In genomic region chr11:78499004-78499403, GRCm38 (mm10) we compare ENCODE assay signal across 8 mouse cellular contexts. TPM values are rescaled to one million over a fixed set of nuclear protein-coding genes. Genes with fewer than 3 reads are reported as not detected.
DNase-seq lines count a peak whose midpoint lies in the region; ATAC-seq and TF ChIP-seq lines count a peak whose summit lies in the region.

Vtn (plus strand) TSS chr11:78499091.

- DNase-seq in lung, postnatal 0 days (ENCODE audit: low spot score) = no peak
- no peak for DNase-seq in lung, postnatal 10 days
- peak; percentile 25 to 49 for DNase-seq in heart, postnatal 14 days
- DNase-seq in stomach, postnatal 0 days (ENCODE audit: low spot score) = no peak
- no peak for DNase-seq in right cerebral cortex, postnatal 25 days

- H3K4me1 ChIP-seq in lung, postnatal 0 days (ENCODE audit: insufficient read depth, low read depth, low read length) = 0 out of 2 replicates have a peak, but pooled peaks cover 5% of the 10 kb centered on the region
- peaks cover 27% of the 10 kb centered on the region for H3K4me1 ChIP-seq in forebrain, embryonic 12.5 days
- H3K4me1 ChIP-seq in limb, embryonic 15.5 days = peaks cover 16% of the 10 kb centered on the region
- no peaks in the 10 kb centered on the region; the same call in 1 of the 2 replicates for H3K4me1 ChIP-seq in stomach, postnatal 0 days (replicated peaks; ENCODE audit: control insufficient read depth, insufficient read depth)

- no peaks in the 10 kb centered on the region for H3K9me3 ChIP-seq in lung, postnatal 0 days (ENCODE audit: low read length)
- no peaks in the 10 kb centered on the region for H3K9me3 ChIP-seq in forebrain, embryonic 12.5 days
- H3K9me3 ChIP-seq in limb, embryonic 15.5 days = no peaks in the 10 kb centered on the region
- H3K9me3 ChIP-seq in stomach, postnatal 0 days (ENCODE audit: control insufficient read depth, low read length) = no peaks in the 10 kb centered on the region

- ATAC-seq in lung, postnatal 0 days = no peak
- ATAC-seq in forebrain, embryonic 12.5 days (ENCODE audit: low FRiP score) = no peak
- ATAC-seq in limb, embryonic 15.5 days (ENCODE audit: insufficient number of reproducible peaks, low FRiP score, low TSS enrichment, low read depth) = no peak
- ATAC-seq in stomach, postnatal 0 days (ENCODE audit: low FRiP score, low TSS enrichment) = no peak
- no peak for ATAC-seq in activated CD4-positive, CD25-positive, alpha-beta regulatory T cell, adult 4 months

- no peak within 1 kb of the TSS for H3K27ac ChIP-seq in lung, postnatal 0 days (ENCODE audit: low read length)
- peak within 1 kb of the TSS; percentile 89 for H3K27ac ChIP-seq in forebrain, embryonic 12.5 days
- no peak within 1 kb of the TSS for H3K27ac ChIP-seq in limb, embryonic 15.5 days
- H3K27ac ChIP-seq in stomach, postnatal 0 days (replicated peaks) = 0 out of 2 replicates have a peak within 1 kb of the TSS, but pooled peaks have one; percentile 13

- 29% methylated on average over 7 of the region's 7 CpGs for WGBS in lung, postnatal 0 days
- WGBS in forebrain, embryonic 12.5 days = 63% methylated on average over 7 of the region's 7 CpGs
- 63% methylated on average over 7 of the region's 7 CpGs for WGBS in limb, embryonic 15.5 days
- 52% methylated on average over 7 of the region's 7 CpGs for WGBS in stomach, postnatal 0 days

- no peaks in the 10 kb centered on the region for H3K36me3 ChIP-seq in lung, postnatal 0 days (ENCODE audit: insufficient read depth, low read length)
- H3K36me3 ChIP-seq in forebrain, embryonic 12.5 days (replicated peaks) = no peaks in the 10 kb centered on the region
- no peaks in the 10 kb centered on the region for H3K36me3 ChIP-seq in limb, embryonic 15.5 days
- H3K36me3 ChIP-seq in stomach, postnatal 0 days (ENCODE audit: control insufficient read depth, insufficient read depth, low read length) = no peaks in the 10 kb centered on the region

- intact Hi-C loops in heart, postnatal 14 days (cut with DNase I) = no loop called here

- H3K4me2 ChIP-seq in lung, postnatal 0 days (replicated peaks; ENCODE audit: low read depth, low read length) = peak within 1 kb of the TSS; percentile 67
- peak within 1 kb of the TSS; percentile 80 for H3K4me2 ChIP-seq in forebrain, embryonic 12.5 days
- H3K4me2 ChIP-seq in limb, embryonic 15.5 days = peak within 1 kb of the TSS; percentile 92
- peak within 1 kb of the TSS; percentile 71 for H3K4me2 ChIP-seq in stomach, postnatal 0 days (replicated peaks; ENCODE audit: low read depth)

- no peak for TF ChIP-seq EP300 in lung, postnatal 0 days (IDR thresholded peaks at IDR 0.05)
- no peak for TF ChIP-seq EP300 in stomach, postnatal 0 days (optimal IDR thresholded peaks at IDR 0.05)

- peaks cover 13% of the 10 kb centered on the region; the same call in 1 of the 2 replicates for H3K27me3 ChIP-seq in lung, postnatal 0 days (replicated peaks; ENCODE audit: insufficient read depth, low read length)
- peaks cover 42% of the 10 kb centered on the region for H3K27me3 ChIP-seq in forebrain, embryonic 12.5 days
- H3K27me3 ChIP-seq in limb, embryonic 15.5 days = peaks cover 61% of the 10 kb centered on the region
- 0 out of 2 replicates have a peak, but pooled peaks cover 5% of the 10 kb centered on the region for H3K27me3 ChIP-seq in stomach, postnatal 0 days (ENCODE audit: control insufficient read depth, insufficient read depth, low read length)

- H3K4me3 ChIP-seq in lung, postnatal 0 days (ENCODE audit: low read depth, low read length) = peak within 1 kb of the TSS; percentile 30
- H3K4me3 ChIP-seq in forebrain, embryonic 12.5 days (replicated peaks) = peak within 1 kb of the TSS; percentile 65
- H3K4me3 ChIP-seq in limb, embryonic 15.5 days = peak within 1 kb of the TSS; percentile 48
- peak within 1 kb of the TSS; percentile 40 for H3K4me3 ChIP-seq in stomach, postnatal 0 days (ENCODE audit: low read depth, low read length)

- H3K9ac ChIP-seq in lung, postnatal 0 days (replicated peaks; ENCODE audit: low read depth) = no peak within 1 kb of the TSS
- H3K9ac ChIP-seq in forebrain, embryonic 12.5 days = peak within 1 kb of the TSS; percentile 52
- no peak within 1 kb of the TSS for H3K9ac ChIP-seq in limb, embryonic 15.5 days
- no peak within 1 kb of the TSS for H3K9ac ChIP-seq in stomach, postnatal 0 days (ENCODE audit: low read length)

- no peak for TF ChIP-seq CTCF in lung, postnatal 0 days (IDR thresholded peaks at IDR 0.05)
- TF ChIP-seq CTCF in stomach, postnatal 0 days (IDR thresholded peaks at IDR 0.05; ENCODE audit: low read depth) = no peak

RNA-seq across cellular contexts. Expression of gene Vtn, which starts in this region (rescaled TPM):
- 10.1 and 11.3 TPM in 2 replicates for polyA plus RNA-seq in lung, postnatal 0 days (2015; fragmentation: Nextera tagmentation; extraction: Ambion mirVana)
- polyA plus RNA-seq in forebrain, embryonic 12.5 days (2016; fragmentation: Nextera tagmentation; extraction: Ambion mirVana) = 32.8 and 36.9 TPM in 2 replicates
- 10 to 100 TPM; 32.0 to 36.5 TPM for total RNA-seq in heart, postnatal 14 days (2021)
- 1.7 and 2.7 TPM in 2 replicates for polyA plus RNA-seq in limb, embryonic 15.5 days (2015; fragmentation: Nextera tagmentation; extraction: Ambion mirVana)
- polyA plus RNA-seq in stomach, postnatal 0 days (2015; fragmentation: Nextera tagmentation; extraction: Ambion mirVana) = 3.6 and 6.0 TPM in 2 replicates
- not detected for polyA plus RNA-seq in activated CD4-positive, CD25-positive, alpha-beta regulatory T cell, adult 4 months (2017; shearing (Covaris generic))

Comparison
In these comparisons a context has a peak if more than half of its experiments do, and no peak if none do; other contexts are left out.
1. DNase-seq: peak in heart, postnatal 14 days (2 of 2); none in lung, postnatal 0 days (single experiment), lung, postnatal 10 days (single experiment), stomach, postnatal 0 days (single experiment) and right cerebral cortex, postnatal 25 days (single experiment).
2. H3K27ac ChIP-seq: peak in forebrain, embryonic 12.5 days (single experiment) and stomach, postnatal 0 days (single experiment); none in lung, postnatal 0 days (single experiment) and limb, embryonic 15.5 days (single experiment).
3. Peak in every context shown above with its lines, with median percentiles within 50 percentile points of each other: H3K4me2 ChIP-seq and H3K4me3 ChIP-seq.